In genomic region chr11:89673916-89674507, GRCm38 (mm10) we compare ENCODE assay signal across 27 mouse cellular contexts.
DNase-seq lines count a peak whose midpoint lies in the region; ATAC-seq and TF ChIP-seq lines count a peak whose summit lies in the region.
"Had no signal": no experiment of that assay in that cellular context is flagged by ENCODE, and none has a peak within 500 bp of the region (broad histone marks: within the 10 kb centered on the region; RNA-seq: fewer than 3 reads in every experiment).

No protein-coding gene starts in this region.

- no peaks in the 10 kb centered on the region for H3K4me1 ChIP-seq in hindbrain, embryonic 11.5 days (replicated peaks; ENCODE audit: control insufficient read depth, insufficient read depth, low read length)
- H3K4me1 ChIP-seq in hindbrain, embryonic 13.5 days (replicated peaks) = peaks cover 5% of the 10 kb centered on the region; the same call in 1 of the 2 replicates
- H3K4me1 ChIP-seq in CH12.LX (ENCODE audit: control insufficient read depth in 1 of 2, insufficient read depth in 2 of 2) = peaks cover 4 to 53% of the 10 kb centered on the region in 2 experiments; a peak in 3 of 4 replicates
- H3K4me1 ChIP-seq in midbrain, embryonic 16.5 days (ENCODE audit: control insufficient read depth, insufficient read depth, low read length) = no peaks in the 10 kb centered on the region
- H3K4me1 ChIP-seq: forebrain, embryonic 15.5 days; liver, embryonic 15.5 days had no signal

- dilution Hi-C loops in CH12.LX (cut with MboI; ENCODE audit: extremely low pct_ligation_motif_present, extremely low pct_unique_long_range_greater_than_20kb, low sequenced_read_pairs) = no loop called here

- 8% methylated on average over 1 of the region's 1 CpGs for WGBS in hindbrain, embryonic 11.5 days
- WGBS in hindbrain, embryonic 13.5 days = 4% methylated on average over 1 of the region's 1 CpGs
- WGBS in midbrain, embryonic 16.5 days = 6% methylated on average over 1 of the region's 1 CpGs

- no peak for ATAC-seq in hindbrain, embryonic 11.5 days (ENCODE audit: low FRiP score)
- no peak for ATAC-seq in hindbrain, embryonic 13.5 days (ENCODE audit: low FRiP score)
- ATAC-seq in midbrain, embryonic 16.5 days = 0 out of 2 replicates have a peak, but pooled peaks have one; percentile 14
- ATAC-seq: activated CD4-positive, CD25-positive, alpha-beta regulatory T cell, adult 4 months; forebrain, embryonic 15.5 days; intestine, embryonic 16.5 days had no signal

- no peak for TF ChIP-seq EP300 in CH12.LX (IDR thresholded peaks at IDR 0.05; ENCODE audit: low read length)

- no peaks in the 10 kb centered on the region for H3K79me2 ChIP-seq in CH12.LX (replicated peaks; ENCODE audit: control insufficient read depth, extremely low read depth, insufficient read depth, poor library complexity, severe bottlenecking)

- no peak for TF ChIP-seq POLR2A in CH12.LX (IDR thresholded peaks at IDR 0.05; ENCODE audit: low read depth, low read length)
- TF ChIP-seq POLR2A in brain, embryonic 14.5 days (IDR thresholded peaks at IDR 0.05; ENCODE audit: borderline replicate concordance, extremely low read depth, insufficient read depth, insufficient read length, poor library complexity, severe bottlenecking) = no peak

- H3K9me3 ChIP-seq in hindbrain, embryonic 11.5 days (ENCODE audit: control insufficient read depth, low read length) = no peaks in the 10 kb centered on the region
- no peaks in the 10 kb centered on the region for H3K9me3 ChIP-seq in hindbrain, embryonic 13.5 days
- H3K9me3 ChIP-seq in CH12.LX (replicated peaks; ENCODE audit: low read length) = no peaks in the 10 kb centered on the region
- no peaks in the 10 kb centered on the region for H3K9me3 ChIP-seq in midbrain, embryonic 16.5 days (replicated peaks; ENCODE audit: control insufficient read depth, low read length, poor library complexity, severe bottlenecking)
- H3K9me3 ChIP-seq: forebrain, embryonic 15.5 days; heart, embryonic 12.5 days; liver, embryonic 15.5 days had no signal

- H3K27me3 ChIP-seq in hindbrain, embryonic 11.5 days (ENCODE audit: control insufficient read depth, insufficient read depth, low read length) = no peaks in the 10 kb centered on the region
- no peaks in the 10 kb centered on the region for H3K27me3 ChIP-seq in hindbrain, embryonic 13.5 days
- no peaks in the 10 kb centered on the region for H3K27me3 ChIP-seq in CH12.LX (replicated peaks)
- no peaks in the 10 kb centered on the region for H3K27me3 ChIP-seq in midbrain, embryonic 16.5 days (ENCODE audit: control insufficient read depth, insufficient read depth, low read depth, low read length)
- H3K27me3 ChIP-seq: forebrain, embryonic 15.5 days; heart, embryonic 12.5 days; liver, embryonic 15.5 days had no signal

- no peak for TF ChIP-seq RAD21 in CH12.LX (IDR thresholded peaks at IDR 0.05; ENCODE audit: low read depth, low read length)

- DNase-seq in hindbrain, embryonic 11.5 days (ENCODE audit: low spot score) = peak; percentile 7
- peak; percentile 23 for DNase-seq in CH12.LX (ENCODE audit: extremely low read depth)
- peak; percentile 66 for DNase-seq in brain, embryonic 14.5 days (ENCODE audit: low read depth)
- DNase-seq in gastrocnemius, postnatal 25 days = no peak
- DNase-seq: adrenal gland, adult 2 months; adrenal gland, postnatal 36 days; B cell, adult 2 months; cerebellum, adult 2 months; cerebellum, postnatal 14 days; gastrocnemius, adult 2 months; heart, adult 2 months; kidney, adult 9 months; kidney, postnatal 14 days; layer of hippocampus, adult 9-11 months; liver; lung, embryonic 14.5 days; lung, postnatal 14 days; retina, postnatal 1 day; right cerebral cortex, postnatal 14 days; thymus, postnatal 4 days had no signal

- H3K4me3 ChIP-seq in hindbrain, embryonic 11.5 days (ENCODE audit: low read depth, low read length) = no peak overlapping the region
- no peak overlapping the region for H3K4me3 ChIP-seq in hindbrain, embryonic 13.5 days
- no peak overlapping the region for H3K4me3 ChIP-seq in CH12.LX (replicated peaks in 1 of 3; ENCODE audit: low read depth in 2 of 3, low read length in 2 of 3, poor library complexity in 1 of 3)
- no peak overlapping the region for H3K4me3 ChIP-seq in midbrain, embryonic 16.5 days (ENCODE audit: low read depth, low read length)
- H3K4me3 ChIP-seq: forebrain, embryonic 15.5 days; gastrocnemius, adult 2 months; heart, adult 2 months; heart, embryonic 12.5 days; liver, embryonic 15.5 days had no signal

- H3K36me3 ChIP-seq in hindbrain, embryonic 11.5 days (ENCODE audit: control insufficient read depth, insufficient read depth, low read length) = no peaks in the 10 kb centered on the region
- H3K36me3 ChIP-seq in hindbrain, embryonic 13.5 days = no peaks in the 10 kb centered on the region
- no peaks in the 10 kb centered on the region for H3K36me3 ChIP-seq in CH12.LX (replicated peaks in 1 of 2; ENCODE audit: control insufficient read depth in 1 of 2, insufficient read depth in 1 of 2, low read length in 1 of 2)
- no peaks in the 10 kb centered on the region for H3K36me3 ChIP-seq in midbrain, embryonic 16.5 days (ENCODE audit: control insufficient read depth, insufficient read depth, low read length)
- H3K36me3 ChIP-seq: forebrain, embryonic 15.5 days; heart, embryonic 12.5 days; liver, embryonic 15.5 days had no signal

- in situ Hi-C loops in CH12.LX (cut with MboI; ENCODE audit: low pct_ligation_motif_present, low pct_unique_long_range_greater_than_20kb, low sequenced_read_pairs) = no loop called here

- no peak overlapping the region for H3K27ac ChIP-seq in hindbrain, embryonic 11.5 days (ENCODE audit: low read depth, low read length)
- H3K27ac ChIP-seq in hindbrain, embryonic 13.5 days = no peak overlapping the region
- no peak overlapping the region for H3K27ac ChIP-seq in CH12.LX (ENCODE audit: insufficient read depth, low read depth)
- no peak overlapping the region for H3K27ac ChIP-seq in midbrain, embryonic 16.5 days (ENCODE audit: low read length)
- H3K27ac ChIP-seq: forebrain, embryonic 15.5 days; gastrocnemius, adult 2 months; heart, adult 2 months; liver, embryonic 15.5 days had no signal

- H3K4me2 ChIP-seq in hindbrain, embryonic 11.5 days (replicated peaks; ENCODE audit: low read depth, low read length) = no peak overlapping the region
- H3K4me2 ChIP-seq in hindbrain, embryonic 13.5 days = no peak overlapping the region
- H3K4me2 ChIP-seq in CH12.LX (ENCODE audit: insufficient read depth, low read depth, poor library complexity, severe bottlenecking) = no peak overlapping the region
- H3K4me2 ChIP-seq in midbrain, embryonic 16.5 days (ENCODE audit: low read length) = no peak overlapping the region
- H3K4me2 ChIP-seq: forebrain, embryonic 15.5 days; heart, embryonic 12.5 days; liver, embryonic 15.5 days; lung, embryonic 14.5 days had no signal

- no peak overlapping the region for H3K9ac ChIP-seq in hindbrain, embryonic 11.5 days (ENCODE audit: low read depth, low read length)
- no peak overlapping the region for H3K9ac ChIP-seq in hindbrain, embryonic 13.5 days
- no peak overlapping the region for H3K9ac ChIP-seq in CH12.LX (ENCODE audit: insufficient read depth, low read depth)
- no peak overlapping the region for H3K9ac ChIP-seq in midbrain, embryonic 16.5 days (ENCODE audit: low read depth, low read length)
- H3K9ac ChIP-seq: forebrain, embryonic 15.5 days; heart, embryonic 12.5 days; liver, embryonic 15.5 days; lung, embryonic 14.5 days had no signal

- TF ChIP-seq CTCF in CH12.LX (conservative IDR thresholded peaks at IDR 0.05 in 1 of 2, IDR thresholded peaks at IDR 0.05 in 1 of 2; ENCODE audit: low read depth in 2 of 2, low read length in 2 of 2) = no peak
- TF ChIP-seq CTCF in brain, embryonic 14.5 days (IDR thresholded peaks at IDR 0.05; ENCODE audit: borderline replicate concordance, extremely low read depth, insufficient read depth, insufficient read length) = no peak

TF ChIP-seq in CH12.LX, 34 proteins besides CTCF, POLR2A, EP300 and RAD21:
- TF ChIP-seq ELF1 (IDR thresholded peaks at IDR 0.05; ENCODE audit: low read depth, low read length) = no peak
- TF ChIP-seq TCF12 (IDR thresholded peaks at IDR 0.05; ENCODE audit: low read depth, low read length) = no peak
- TF ChIP-seq KAT2A (IDR thresholded peaks at IDR 0.05; ENCODE audit: insufficient replicate concordance, low read length) = no peak
- no peak for TF ChIP-seq JUN (IDR thresholded peaks at IDR 0.05; ENCODE audit: insufficient read depth, low read depth, low read length)
- no peak for TF ChIP-seq ZKSCAN1 (IDR thresholded peaks at IDR 0.05; ENCODE audit: borderline replicate concordance, low read depth, low read length)
- no peak for TF ChIP-seq ZC3H11A (IDR thresholded peaks at IDR 0.05; ENCODE audit: low read depth, low read length)
- no peak for TF ChIP-seq UBTF (IDR thresholded peaks at IDR 0.05; ENCODE audit: low read depth, low read length)
- no peak for TF ChIP-seq ZNF384 (IDR thresholded peaks at IDR 0.05; ENCODE audit: low read depth, low read length)
- no peak for TF ChIP-seq GABPA (IDR thresholded peaks at IDR 0.05; ENCODE audit: insufficient replicate concordance, low read depth, low read length)
- TF ChIP-seq ETS1 (conservative IDR thresholded peaks at IDR 0.05; ENCODE audit: low read depth, low read length) = no peak
- TF ChIP-seq NRF1 (IDR thresholded peaks at IDR 0.05; ENCODE audit: low read depth, low read length) = no peak
- TF ChIP-seq JUND (conservative IDR thresholded peaks at IDR 0.05; ENCODE audit: low read depth, low read length) = no peak
- no peak for TF ChIP-seq POLR2AphosphoS2 (IDR thresholded peaks at IDR 0.05; ENCODE audit: low read depth, low read length)
- TF ChIP-seq NELFE (IDR thresholded peaks at IDR 0.05; ENCODE audit: low read depth, low read length) = no peak
- TF ChIP-seq RCOR1 (conservative IDR thresholded peaks at IDR 0.05; ENCODE audit: low read depth, low read length) = no peak
- TF ChIP-seq USF2 (conservative IDR thresholded peaks at IDR 0.05; ENCODE audit: low read depth, low read length) = no peak
- no peak for TF ChIP-seq PAX5 (IDR thresholded peaks at IDR 0.05; ENCODE audit: low read length)
- no peak for TF ChIP-seq SMC3 (IDR thresholded peaks at IDR 0.05; ENCODE audit: low read depth, low read length)
- TF ChIP-seq E2F4 (IDR thresholded peaks at IDR 0.05; ENCODE audit: insufficient replicate concordance, low read depth, low read length) = no peak
- TF ChIP-seq USF1 (IDR thresholded peaks at IDR 0.05; ENCODE audit: low read depth, low read length) = no peak
